Mouse (Mus musculus): ENCODE data around the gene Arid2. TPM values are rescaled to one million over a fixed set of nuclear protein-coding genes. Genes with fewer than 3 reads are reported as not detected.

Arid2 gene
- polyA plus RNA-seq, 1 experiment = 6.7 TPM

DNA sequence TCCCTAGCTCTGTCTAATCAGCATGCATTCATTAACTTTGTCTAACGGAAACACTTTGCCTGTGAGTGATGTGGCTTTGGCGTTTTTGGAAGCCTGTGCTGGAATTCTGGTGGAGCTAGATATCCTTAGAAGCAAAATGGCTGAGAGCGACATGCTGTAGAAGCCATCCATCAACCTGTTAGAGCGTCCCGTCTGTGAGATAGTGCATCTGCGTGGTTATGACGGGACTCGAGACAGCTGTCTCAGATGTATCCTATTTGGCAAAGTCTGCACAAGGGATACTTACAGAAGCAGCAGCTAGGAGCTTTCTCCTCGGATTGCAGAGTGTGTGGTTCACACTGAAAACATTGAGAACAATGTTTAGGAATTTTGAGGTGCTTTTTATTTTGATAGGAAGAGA lies 64.1 kb downstream of the Arid2 start:
- Histone ChIP-seq H3K4me1 (ENCODE audit: control insufficient read depth, insufficient read depth, insufficient read length, low read length) (no peaks in the 10 kb centered on the region), H3K4me3 (ENCODE audit: insufficient read depth, low read depth, low read length) (no peak overlapping the region), H3K27ac (replicated peaks; ENCODE audit: low read depth, low read length) (no peak overlapping the region)

- Histone ChIP-seq H3K27ac (replicated peaks; ENCODE audit: low read depth, low read length) (no peak overlapping the region), H3K4me3 (ENCODE audit: insufficient read depth, low read depth, low read length) (no peak overlapping the region), H3K4me1 (ENCODE audit: control insufficient read depth, insufficient read depth, insufficient read length, low read length) (no peaks in the 10 kb centered on the region)
Measured at GRCm38 (mm10) chr15:96358871-96359270, 71.6 kb downstream of the Arid2 start.

DNA sequence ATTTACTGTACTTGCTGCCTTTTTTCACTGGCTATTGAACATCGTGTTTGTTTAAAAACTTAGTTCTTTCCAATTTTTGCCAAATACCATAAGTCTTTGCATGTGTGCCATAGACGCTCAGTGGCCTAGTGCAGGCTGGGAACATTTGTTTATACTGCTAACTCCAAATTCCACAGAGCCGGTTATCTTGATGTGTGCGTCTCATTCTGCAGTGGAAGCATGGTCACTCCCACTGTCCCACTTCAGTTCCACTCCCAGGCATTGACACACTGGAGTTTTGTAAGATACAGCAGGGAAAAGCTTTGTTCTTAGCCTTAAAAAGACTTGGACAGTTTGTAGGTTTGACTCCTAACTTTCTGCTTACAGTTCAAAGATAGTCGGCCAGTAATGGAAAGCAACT lies 73.3 kb downstream of the Arid2 start:
- Histone ChIP-seq H3K4me1 (ENCODE audit: control insufficient read depth, insufficient read depth, insufficient read length, low read length) (no peaks in the 10 kb centered on the region), H3K4me3 (ENCODE audit: insufficient read depth, low read depth, low read length) (no peak overlapping the region), H3K27ac (replicated peaks; ENCODE audit: low read depth, low read length) (no peak overlapping the region)

GRCm38 (mm10) chr15:96365351-96365750 lies 78.0 kb downstream of the Arid2 start:
- no peak overlapping the region for H3K4me3 ChIP-seq (ENCODE audit: insufficient read depth, low read depth, low read length)
- H3K27ac ChIP-seq (replicated peaks; ENCODE audit: low read depth, low read length) = no peak overlapping the region
- no peaks in the 10 kb centered on the region for H3K4me1 ChIP-seq (ENCODE audit: control insufficient read depth, insufficient read depth, insufficient read length, low read length)

- Histone ChIP-seq H3K27ac (replicated peaks; ENCODE audit: low read depth, low read length) (no peak overlapping the region), H3K4me3 (ENCODE audit: insufficient read depth, low read depth, low read length) (no peak overlapping the region), H3K4me1 (ENCODE audit: control insufficient read depth, insufficient read depth, insufficient read length, low read length) (no peaks in the 10 kb centered on the region)
Measured at GRCm38 (mm10) chr15:96366176-96366963, 79.1 kb downstream of the Arid2 start.

- H3K27ac ChIP-seq (replicated peaks; ENCODE audit: low read depth, low read length) = no peak overlapping the region
- H3K4me1 ChIP-seq (ENCODE audit: control insufficient read depth, insufficient read depth, insufficient read length, low read length) = no peaks in the 10 kb centered on the region
- H3K4me3 ChIP-seq (ENCODE audit: insufficient read depth, low read depth, low read length) = no peak overlapping the region
Measured at GRCm38 (mm10) chr15:96371311-96371710, 84.0 kb downstream of the Arid2 start.

GRCm38 (mm10) chr15:96372628-96373027 lies 85.3 kb downstream of the Arid2 start:
- Histone ChIP-seq H3K4me1 (ENCODE audit: control insufficient read depth, insufficient read depth, insufficient read length, low read length) (peaks cover 4% of the 10 kb centered on the region; the same call in 1 of the 2 replicates), H3K4me3 (ENCODE audit: insufficient read depth, low read depth, low read length) (no peak overlapping the region)

DNA sequence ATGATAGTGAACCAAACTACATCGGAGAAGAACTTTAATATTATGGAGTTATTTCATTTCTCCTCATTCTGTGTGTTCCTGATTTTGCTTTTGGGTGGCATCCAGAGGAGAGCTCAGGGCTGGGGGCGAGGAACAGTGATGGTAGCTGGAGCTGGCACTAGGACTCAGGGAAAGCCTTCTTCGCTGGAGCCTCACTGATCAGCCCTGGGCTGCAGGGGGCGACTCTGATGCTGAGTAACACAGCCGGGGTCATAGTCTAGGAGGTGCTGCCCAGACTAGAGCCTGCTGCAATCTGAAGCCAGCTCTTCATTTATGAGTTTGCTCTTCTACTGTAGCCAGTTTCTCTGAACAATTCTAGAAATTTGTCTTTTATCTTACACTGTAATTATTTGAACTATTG lies 85.8 kb downstream of the Arid2 start:
- peaks cover 4% of the 10 kb centered on the region; the same call in 1 of the 2 replicates for H3K4me1 ChIP-seq (ENCODE audit: control insufficient read depth, insufficient read depth, insufficient read length, low read length)
- no peak overlapping the region for H3K4me3 ChIP-seq (ENCODE audit: insufficient read depth, low read depth, low read length)
- no peak overlapping the region for H3K27ac ChIP-seq (replicated peaks; ENCODE audit: low read depth, low read length)

More at GRCm38 (mm10) chr15:96372628-96373027, 85.3 kb downstream of the Arid2 start:
- H3K27ac ChIP-seq (replicated peaks; ENCODE audit: low read depth, low read length) = no peak overlapping the region

DNA sequence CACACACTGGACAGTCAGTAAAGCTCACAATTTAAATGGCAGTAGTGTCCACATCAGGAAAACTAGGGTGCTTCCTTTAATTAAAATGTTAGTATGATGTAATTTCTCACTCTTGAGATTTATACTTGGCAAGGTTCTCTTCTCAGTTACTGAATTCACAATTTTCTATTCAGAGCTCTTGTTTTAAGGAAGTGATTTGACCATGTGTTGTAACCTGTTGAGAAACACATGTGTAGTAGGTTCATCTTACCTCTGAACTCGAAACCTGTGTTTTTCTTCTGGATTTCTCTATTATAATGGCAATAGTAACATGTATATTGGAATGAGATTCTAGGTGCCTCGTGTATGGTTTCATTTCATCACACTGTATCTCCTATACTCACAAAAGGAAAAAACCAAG lies 88.9 kb downstream of the Arid2 start:
- Histone ChIP-seq H3K4me1 (ENCODE audit: control insufficient read depth, insufficient read depth, insufficient read length, low read length) (peaks cover 4% of the 10 kb centered on the region; the same call in 1 of the 2 replicates), H3K27ac (replicated peaks; ENCODE audit: low read depth, low read length) (no peak overlapping the region), H3K4me3 (ENCODE audit: insufficient read depth, low read depth, low read length) (no peak overlapping the region)

DNA sequence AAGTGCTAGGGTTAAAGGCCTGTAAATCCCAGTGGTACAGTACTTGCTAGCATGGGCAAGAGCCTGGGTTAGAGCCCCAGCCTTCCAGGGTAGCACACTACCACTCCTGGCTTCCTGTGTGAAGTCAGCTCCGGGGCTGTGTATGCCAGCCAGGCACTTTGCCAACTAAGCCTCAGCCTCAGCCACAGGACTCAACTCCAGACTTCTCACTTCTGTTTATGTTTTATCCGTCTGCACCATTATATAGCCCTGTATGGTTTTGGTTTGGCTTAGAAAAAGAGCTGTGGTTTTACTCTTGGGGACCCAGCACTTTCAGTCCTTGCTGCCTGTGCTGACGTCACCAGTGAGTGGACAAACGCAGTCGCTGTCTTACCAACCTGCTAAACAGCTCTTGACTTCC lies 89.9 kb downstream of the Arid2 start:
- Histone ChIP-seq H3K4me1 (ENCODE audit: control insufficient read depth, insufficient read depth, insufficient read length, low read length) (peaks cover 4% of the 10 kb centered on the region; the same call in 1 of the 2 replicates), H3K27ac (replicated peaks; ENCODE audit: low read depth, low read length) (no peak overlapping the region), H3K4me3 (ENCODE audit: insufficient read depth, low read depth, low read length) (no peak overlapping the region)

DNA sequence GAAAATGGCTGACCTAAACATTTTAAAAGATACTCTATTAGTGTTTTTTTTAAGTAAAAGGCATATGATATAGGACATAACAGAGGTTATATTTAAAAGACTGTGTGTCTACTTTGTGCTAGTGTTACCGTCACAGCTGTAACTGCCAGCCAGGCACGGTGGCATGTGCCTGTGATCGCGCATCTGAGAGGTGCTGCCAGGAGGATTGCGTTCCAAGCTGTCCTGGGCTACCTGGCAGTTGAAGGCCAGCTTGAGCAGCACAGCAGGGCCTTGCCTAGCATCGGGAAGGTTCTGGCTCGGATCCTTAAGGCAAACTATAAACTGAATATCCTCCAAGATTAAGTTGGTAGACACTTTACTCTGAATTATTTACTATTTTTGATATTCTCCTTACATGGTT lies 90.4 kb downstream of the Arid2 start:
- Histone ChIP-seq H3K27ac (replicated peaks; ENCODE audit: low read depth, low read length) (no peak overlapping the region), H3K4me1 (ENCODE audit: control insufficient read depth, insufficient read depth, insufficient read length, low read length) (peaks cover 4% of the 10 kb centered on the region; the same call in 1 of the 2 replicates), H3K4me3 (ENCODE audit: insufficient read depth, low read depth, low read length) (no peak overlapping the region)

GRCm38 (mm10) chr15:96382223-96382622 lies 94.9 kb downstream of the Arid2 start:
- Histone ChIP-seq H3K27ac (replicated peaks; ENCODE audit: low read depth, low read length) (no peak overlapping the region), H3K4me3 (ENCODE audit: insufficient read depth, low read depth, low read length) (no peak overlapping the region), H3K4me1 (ENCODE audit: control insufficient read depth, insufficient read depth, insufficient read length, low read length) (no peaks in the 10 kb centered on the region)

- H3K27ac ChIP-seq (replicated peaks; ENCODE audit: low read depth, low read length) = no peak overlapping the region
Measured at GRCm38 (mm10) chr15:96388565-96388964, 101.2 kb downstream of the Arid2 start.

GRCm38 (mm10) chr15:96392878-96393277 lies 105.6 kb downstream of the Arid2 start:
- H3K27ac ChIP-seq (replicated peaks; ENCODE audit: low read depth, low read length) = no peak overlapping the region
- no peaks in the 10 kb centered on the region for H3K4me1 ChIP-seq (ENCODE audit: control insufficient read depth, insufficient read depth, insufficient read length, low read length)
- no peak overlapping the region for H3K4me3 ChIP-seq (ENCODE audit: insufficient read depth, low read depth, low read length)

More at GRCm38 (mm10) chr15:96388565-96388964, 101.2 kb downstream of the Arid2 start:
- H3K4me1 ChIP-seq (ENCODE audit: control insufficient read depth, insufficient read depth, insufficient read length, low read length) = no peaks in the 10 kb centered on the region
- no peak overlapping the region for H3K4me3 ChIP-seq (ENCODE audit: insufficient read depth, low read depth, low read length)

DNA sequence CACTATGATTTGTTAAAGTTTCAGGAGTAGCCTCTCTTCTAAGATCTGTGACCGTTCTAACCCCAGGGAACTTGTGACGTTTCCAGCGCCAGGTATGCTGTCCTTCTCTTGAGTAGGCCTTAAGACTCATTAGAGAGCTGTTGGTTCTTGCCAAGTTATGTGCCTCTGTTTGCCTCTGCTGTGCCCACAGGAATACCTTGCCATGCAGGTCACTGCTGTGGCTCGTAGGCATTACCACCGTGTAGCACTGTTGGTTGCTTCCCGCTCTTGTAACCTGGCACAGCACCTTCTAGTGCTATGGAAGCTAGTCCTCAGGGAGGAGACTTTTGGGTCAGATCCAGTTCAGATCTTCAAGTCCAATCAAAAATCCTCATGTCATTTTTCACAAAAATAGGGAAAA lies 107.8 kb downstream of the Arid2 start:
- Histone ChIP-seq H3K27ac (replicated peaks; ENCODE audit: low read depth, low read length) (no peak overlapping the region), H3K4me1 (ENCODE audit: control insufficient read depth, insufficient read depth, insufficient read length, low read length) (no peaks in the 10 kb centered on the region), H3K4me3 (ENCODE audit: insufficient read depth, low read depth, low read length) (no peak overlapping the region)

GRCm38 (mm10) chr15:96396641-96397344 lies 109.5 kb downstream of the Arid2 start:
- H3K27ac ChIP-seq (replicated peaks; ENCODE audit: low read depth, low read length) = no peak overlapping the region
- no peaks in the 10 kb centered on the region for H3K4me1 ChIP-seq (ENCODE audit: control insufficient read depth, insufficient read depth, insufficient read length, low read length)
- no peak overlapping the region for H3K4me3 ChIP-seq (ENCODE audit: insufficient read depth, low read depth, low read length)
